8 mouse cellular contexts compared by ENCODE assay signal in the genomic region with DNA sequence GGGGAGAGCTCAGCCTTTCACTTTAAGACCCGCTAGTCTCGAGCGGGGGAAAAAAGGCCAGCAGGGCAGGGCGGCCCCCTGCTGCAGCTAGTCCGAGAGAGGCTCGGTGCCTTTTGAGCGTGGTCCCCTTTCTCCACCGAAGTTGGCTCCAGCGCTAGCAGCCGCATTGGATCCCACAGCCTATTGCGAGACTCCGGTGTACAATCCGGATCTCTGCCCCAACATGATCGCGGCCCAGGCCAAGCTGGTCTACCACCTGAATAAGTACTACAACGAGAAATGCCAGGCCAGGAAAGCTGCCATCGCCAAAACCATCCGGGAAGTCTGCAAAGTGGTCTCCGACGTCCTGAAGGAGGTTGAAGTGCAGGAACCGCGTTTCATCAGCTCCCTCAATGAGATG. TPM values are rescaled to one million over a fixed set of nuclear protein-coding genes. Genes with fewer than 3 reads are reported as not detected.
DNase-seq lines count a peak whose midpoint lies in the region; ATAC-seq and TF ChIP-seq lines count a peak whose summit lies in the region.

No protein-coding gene starts in this region.

- peak overlapping the region; percentile 67 for H3K4me2 ChIP-seq in liver, embryonic 11.5 days
- peak overlapping the region; percentile 13; the same call in 1 of the 2 replicates for H3K4me2 ChIP-seq in forebrain, postnatal 0 days (ENCODE audit: low read depth)
- H3K4me2 ChIP-seq in intestine, embryonic 16.5 days (ENCODE audit: low read depth, low read length), result peak overlapping the region; percentile 36; the same call in 1 of the 2 replicates
- peak overlapping the region; percentile 63 for H3K4me2 ChIP-seq in midbrain, embryonic 13.5 days (replicated peaks)

- peak; percentile 58 for DNase-seq in liver, embryonic 11.5 days (ENCODE audit: low spot score)
- no peak for DNase-seq in liver
- peak; percentile 3 to 13 for DNase-seq in adrenal gland, postnatal 36 days
- DNase-seq in forebrain, postnatal 0 days, result no peak
- DNase-seq in ovary, adult 18-20 months (ENCODE audit: low spot score), result no peak
- DNase-seq in layer of hippocampus, adult 9-10 months (ENCODE audit: low spot score), result no peak

- H3K27me3 ChIP-seq in liver, embryonic 11.5 days (replicated peaks; ENCODE audit: control insufficient read depth, insufficient read depth, low read length), result peaks cover 79% of the 10 kb centered on the region
- H3K27me3 ChIP-seq in forebrain, postnatal 0 days (ENCODE audit: insufficient read depth, low read length), result peaks cover 38% of the 10 kb centered on the region
- peaks cover 42% of the 10 kb centered on the region for H3K27me3 ChIP-seq in intestine, embryonic 16.5 days (replicated peaks; ENCODE audit: control insufficient read depth, insufficient read depth, low read length)
- H3K27me3 ChIP-seq in midbrain, embryonic 13.5 days, result peaks cover 37% of the 10 kb centered on the region

- H3K9me3 ChIP-seq in liver, embryonic 11.5 days (ENCODE audit: control insufficient read depth, low read length), result no peaks in the 10 kb centered on the region
- no peaks in the 10 kb centered on the region for H3K9me3 ChIP-seq in forebrain, postnatal 0 days (ENCODE audit: low read length)
- H3K9me3 ChIP-seq in intestine, embryonic 16.5 days (ENCODE audit: control insufficient read depth, low read length), result no peaks in the 10 kb centered on the region
- no peaks in the 10 kb centered on the region for H3K9me3 ChIP-seq in midbrain, embryonic 13.5 days

- H3K9ac ChIP-seq in liver, embryonic 11.5 days (ENCODE audit: low read depth, low read length), result no peak overlapping the region; the same call in 1 of the 2 replicates
- no peak overlapping the region for H3K9ac ChIP-seq in forebrain, postnatal 0 days
- peak overlapping the region; percentile 43; the same call in 1 of the 2 replicates for H3K9ac ChIP-seq in intestine, embryonic 16.5 days (ENCODE audit: low read depth, low read length)
- H3K9ac ChIP-seq in midbrain, embryonic 13.5 days (replicated peaks), result peak overlapping the region; percentile 94

- ATAC-seq in liver, embryonic 11.5 days (replicated peaks; ENCODE audit: low FRiP score), result 0 out of 2 replicates have a peak, but pooled peaks have one; percentile 13
- ATAC-seq in forebrain, postnatal 0 days, result no peak
- ATAC-seq in intestine, embryonic 16.5 days, result no peak
- no peak for ATAC-seq in midbrain, embryonic 13.5 days

- H3K4me3 ChIP-seq in liver, embryonic 11.5 days (ENCODE audit: low read depth, low read length), result peak overlapping the region; percentile 43
- peak overlapping the region; percentile 5; the same call in 1 of the 2 replicates for H3K4me3 ChIP-seq in forebrain, postnatal 0 days (ENCODE audit: low read depth, low read length)
- H3K4me3 ChIP-seq in intestine, embryonic 16.5 days (ENCODE audit: low read length), result peak overlapping the region; percentile 38
- H3K4me3 ChIP-seq in midbrain, embryonic 13.5 days (replicated peaks), result peak overlapping the region; percentile 72

- no peak overlapping the region for H3K27ac ChIP-seq in liver, embryonic 11.5 days (ENCODE audit: low read depth, low read length)
- H3K27ac ChIP-seq in forebrain, postnatal 0 days (ENCODE audit: low read depth, low read length), result no peak overlapping the region
- no peak overlapping the region for H3K27ac ChIP-seq in intestine, embryonic 16.5 days (ENCODE audit: low read length)
- peak overlapping the region; percentile 94 for H3K27ac ChIP-seq in midbrain, embryonic 13.5 days

- H3K36me3 ChIP-seq in liver, embryonic 11.5 days (ENCODE audit: control insufficient read depth, insufficient read depth, low read length), result no peaks in the 10 kb centered on the region
- H3K36me3 ChIP-seq in forebrain, postnatal 0 days (ENCODE audit: insufficient read depth), result peaks cover 11% of the 10 kb centered on the region; the same call in 1 of the 2 replicates
- no peaks in the 10 kb centered on the region for H3K36me3 ChIP-seq in intestine, embryonic 16.5 days (ENCODE audit: control insufficient read depth, insufficient read depth, low read length)
- no peaks in the 10 kb centered on the region for H3K36me3 ChIP-seq in midbrain, embryonic 13.5 days

- H3K4me1 ChIP-seq in liver, embryonic 11.5 days (replicated peaks; ENCODE audit: control insufficient read depth, insufficient read depth, low read length), result peaks cover 8% of the 10 kb centered on the region
- H3K4me1 ChIP-seq in forebrain, postnatal 0 days (ENCODE audit: insufficient read depth), result peaks cover 3% of the 10 kb centered on the region; the same call in 1 of the 2 replicates
- H3K4me1 ChIP-seq in intestine, embryonic 16.5 days (ENCODE audit: control insufficient read depth, insufficient read depth, low read length), result peaks cover 5% of the 10 kb centered on the region
- peaks cover 58% of the 10 kb centered on the region for H3K4me1 ChIP-seq in midbrain, embryonic 13.5 days (replicated peaks)

- no peak for TF ChIP-seq CTCF in forebrain, postnatal 0 days (IDR thresholded peaks at IDR 0.05; ENCODE audit: low read depth)

- 1% methylated on average over 22 of the region's 22 CpGs for WGBS in liver, embryonic 11.5 days
- WGBS in forebrain, postnatal 0 days, result 25% methylated on average over 22 of the region's 22 CpGs
- 26% methylated on average over 22 of the region's 22 CpGs for WGBS in intestine, embryonic 16.5 days
- WGBS in midbrain, embryonic 13.5 days, result 2% methylated on average over 22 of the region's 22 CpGs

RNA-seq across cellular contexts. Expression of gene Mab21l1, which starts 0.5 kb away (rescaled TPM):
- polyA plus RNA-seq in liver, embryonic 11.5 days (2014; fragmentation: Nextera tagmentation; extraction: Ambion mirVana), result 1.7 and 1.8 TPM in 2 replicates
- 1 to 10 TPM; 1.1 TPM for total RNA-seq in adrenal gland, postnatal 36 days (2021)
- 8.9 and 16.9 TPM in 2 replicates for total RNA-seq in forebrain, postnatal 0 days (2014; rRNA removed)
- 10.0 and 13.5 TPM in 2 replicates for polyA plus RNA-seq in forebrain, postnatal 0 days (2015; fragmentation: Nextera tagmentation; extraction: Ambion mirVana)
- polyA plus RNA-seq in intestine, embryonic 16.5 days (2015; fragmentation: Nextera tagmentation; extraction: Ambion mirVana), result 8.8 and 9.4 TPM in 2 replicates
- polyA plus RNA-seq in midbrain, embryonic 13.5 days (2015; fragmentation: Nextera tagmentation; extraction: Ambion mirVana), result 157 and 181 TPM in 2 replicates

Comparison
In these comparisons a context has a peak if more than half of its experiments do, and no peak if none do; other contexts are left out.
1. DNase-seq: peak in liver, embryonic 11.5 days (single experiment) and adrenal gland, postnatal 36 days (2 of 2); none in liver (single experiment), forebrain, postnatal 0 days (single experiment), ovary, adult 18-20 months (single experiment) and layer of hippocampus, adult 9-10 months (single experiment).
2. H3K4me2 ChIP-seq: peak in every context shown above with its lines; median percentile 67 in liver, embryonic 11.5 days; 63 in midbrain, embryonic 13.5 days; 36 in intestine, embryonic 16.5 days; 13 in forebrain, postnatal 0 days.
3. H3K4me3 ChIP-seq: peak in every context shown above with its lines; median percentile 72 in midbrain, embryonic 13.5 days; 43 in liver, embryonic 11.5 days; 38 in intestine, embryonic 16.5 days; 5 in forebrain, postnatal 0 days.
4. H3K9ac ChIP-seq: peak in intestine, embryonic 16.5 days (single experiment) and midbrain, embryonic 13.5 days (single experiment); none in liver, embryonic 11.5 days (single experiment) and forebrain, postnatal 0 days (single experiment).
5. RNA of gene Mab21l1, which starts 0.5 kb away (polyA plus RNA-seq): 157 to 181 TPM in midbrain, embryonic 13.5 days; 10.0 to 13.5 TPM in forebrain, postnatal 0 days, 8.8 to 9.4 TPM in intestine, embryonic 16.5 days and 1.7 to 1.8 TPM in liver, embryonic 11.5 days; every median in the first group is over 10 times any median in the second.